Mouse (Mus musculus) fat pad, adult 2 months (tissue): ENCODE measurements around the gene C1ql4.

Experiments used
- DNase-seq: peaks from one replicate; pipeline ENCODE4 v3.0.0-alpha.2; 2011; ENCODE audit warnings: low read depth, low spot score; ENCODE audit errors: extremely low read depth

C1ql4 gene

GRCm38 (mm10) chr15:99036249-99036905 lies 51.2 kb downstream of the C1ql4 start:
- DNase-seq: no peak

GRCm38 (mm10) chr15:99035431-99035830 lies 52.2 kb downstream of the C1ql4 start:
- DNase-seq: no peak
